Mouse (Mus musculus): ENCODE results near the gene Cdkn2a. TPM values are rescaled to one million over a fixed set of nuclear protein-coding genes. Genes with fewer than 3 reads are reported as not detected.

The Cdkn2a gene
- polyA plus RNA-seq, 1 experiment from 2014 or later: not detected

DNA sequence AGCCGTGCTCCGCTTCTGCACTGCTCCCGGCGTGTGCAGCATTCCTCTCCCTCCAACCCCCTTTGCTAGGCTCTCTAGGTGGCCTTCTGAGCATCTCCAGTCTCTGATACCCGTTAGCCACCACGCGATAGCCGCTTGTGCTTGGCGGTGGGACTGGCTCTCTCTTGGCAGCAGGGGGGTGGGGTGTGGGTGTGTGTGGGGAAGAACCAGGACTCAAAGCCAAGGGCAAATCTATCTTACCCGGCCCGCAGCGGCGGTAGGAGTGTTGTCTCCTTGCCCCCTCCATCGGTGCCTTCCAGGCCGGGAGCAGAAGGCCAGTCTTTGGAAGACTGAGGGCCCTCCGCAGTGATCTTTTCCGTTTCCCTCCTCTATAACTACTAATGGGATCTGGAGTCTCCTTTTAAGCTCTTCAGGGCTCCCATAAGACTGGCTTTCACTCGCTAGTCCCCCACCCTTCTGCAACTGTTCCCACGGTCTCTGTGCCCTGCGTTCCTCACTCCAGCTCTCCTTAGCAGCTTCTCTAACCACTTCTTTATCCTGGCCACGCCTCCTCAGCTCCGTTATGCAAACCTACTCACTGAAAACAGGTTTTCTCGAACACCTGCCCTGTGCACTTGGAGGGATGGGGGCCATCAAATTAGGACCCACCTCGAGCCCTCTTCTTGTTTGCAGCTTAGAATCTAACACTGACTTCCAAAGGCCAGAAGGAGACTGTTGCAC lies 19.5 kb downstream of the Cdkn2a start:
- Histone ChIP-seq H3K27ac (no peak overlapping the region), H3K27me3 (ENCODE audit: insufficient read depth, poor library complexity, severe bottlenecking) (peaks cover 99% of the 10 kb centered on the region), H3K4me1 (replicated peaks) (peaks cover 2% of the 10 kb centered on the region; the same call in 1 of the 2 replicates), H3K4me3 (no peak overlapping the region), H3K36me3 (no peaks in the 10 kb centered on the region), H3K9me3 (no peaks in the 10 kb centered on the region)
- peak; percentile 59 for DNase-seq (ENCODE audit: low spot score)
- under 1% methylated on average over 24 of the region's 24 CpGs for WGBS

DNA sequence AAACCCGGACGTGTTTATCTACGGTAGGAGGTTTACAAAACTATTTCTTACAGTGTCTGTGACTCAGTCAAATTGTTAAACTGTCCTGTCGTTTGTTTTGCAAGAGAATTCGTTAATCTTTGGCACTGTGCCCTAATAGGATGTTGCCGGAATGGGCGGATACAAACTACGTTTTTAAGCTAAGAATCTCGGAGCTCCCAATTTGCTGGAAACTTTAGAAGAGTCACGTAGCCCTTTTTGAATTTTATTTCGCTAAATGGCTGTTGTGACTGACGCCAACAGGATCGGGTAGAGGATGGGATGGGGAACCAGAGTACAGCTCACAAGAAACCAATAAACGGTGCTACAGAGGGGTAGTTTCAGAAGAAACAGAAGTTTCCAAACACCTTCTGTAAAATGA lies 20.4 kb downstream of the Cdkn2a start:
- Histone ChIP-seq H3K9me3 (no peaks in the 10 kb centered on the region), H3K27ac (no peak overlapping the region), H3K4me1 (replicated peaks) (peaks cover 2% of the 10 kb centered on the region; the same call in 1 of the 2 replicates), H3K4me3 (no peak overlapping the region), H3K27me3 (ENCODE audit: insufficient read depth, poor library complexity, severe bottlenecking) (peaks cover 99% of the 10 kb centered on the region), H3K36me3 (no peaks in the 10 kb centered on the region)
- no peak for DNase-seq (ENCODE audit: low spot score)
- WGBS: under 1% methylated on average over 14 of the region's 14 CpGs

DNA sequence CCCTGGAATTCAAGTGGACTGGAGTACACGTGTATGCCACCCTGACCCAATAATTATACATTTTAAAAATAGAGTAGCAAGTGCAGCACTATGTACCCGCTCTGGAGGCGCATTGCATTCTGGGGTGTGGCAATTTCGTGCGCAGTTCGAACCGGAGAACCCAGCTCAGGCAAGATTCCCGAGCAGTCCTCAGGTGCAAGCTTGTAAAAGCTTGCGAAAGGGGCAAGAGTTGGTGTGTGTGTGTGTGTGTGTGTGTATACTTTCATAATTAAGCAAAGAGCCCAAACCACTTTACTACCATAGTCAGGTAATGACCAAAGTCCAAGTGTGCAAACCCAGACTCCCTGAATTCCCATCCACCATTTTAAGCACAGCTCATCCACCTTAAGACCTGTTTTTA lies 20.9 kb downstream of the Cdkn2a start:
- Histone ChIP-seq H3K4me1 (replicated peaks) (peaks cover 2% of the 10 kb centered on the region; the same call in 1 of the 2 replicates), H3K27me3 (ENCODE audit: insufficient read depth, poor library complexity, severe bottlenecking) (peaks cover 99% of the 10 kb centered on the region), H3K27ac (no peak overlapping the region), H3K9me3 (no peaks in the 10 kb centered on the region), H3K36me3 (no peaks in the 10 kb centered on the region), H3K4me3 (no peak overlapping the region)
- DNase-seq (ENCODE audit: low spot score): peak; percentile 42
- WGBS: 0% methylated on average over 9 of the region's 9 CpGs

DNA sequence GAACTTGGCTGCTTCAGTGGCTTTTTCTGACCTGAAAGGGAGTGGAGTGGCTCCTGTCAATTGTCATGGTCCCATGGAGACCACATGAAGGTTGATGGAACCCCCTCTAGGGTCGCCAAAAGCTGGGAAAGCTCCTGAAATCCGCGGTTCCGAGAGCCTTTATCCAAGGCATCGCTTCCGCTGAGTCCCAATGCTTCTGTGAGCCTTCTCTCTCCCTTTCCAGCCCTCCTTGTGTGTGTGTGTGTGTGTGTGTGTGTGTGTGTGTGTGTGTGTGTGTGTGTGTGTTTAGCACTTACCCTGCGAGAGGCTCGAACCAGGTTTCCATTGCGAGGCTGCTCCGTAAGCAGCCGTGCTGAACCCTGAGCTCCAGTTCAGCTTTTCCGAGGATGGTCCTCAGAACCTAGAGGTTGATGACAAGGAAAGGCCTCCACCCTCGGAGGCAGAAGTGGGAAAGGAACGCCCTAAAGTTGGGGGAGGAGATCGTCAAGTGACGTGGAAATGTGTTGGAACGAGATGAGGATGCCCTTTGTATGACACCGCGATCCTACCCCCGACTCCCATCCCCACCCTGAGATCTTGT lies 21.4 kb downstream of the Cdkn2a start:
- Histone ChIP-seq H3K4me3 (no peak overlapping the region), H3K9me3 (no peaks in the 10 kb centered on the region), H3K27me3 (ENCODE audit: insufficient read depth, poor library complexity, severe bottlenecking) (peaks cover 95% of the 10 kb centered on the region), H3K4me1 (replicated peaks) (peaks cover 2% of the 10 kb centered on the region; the same call in 1 of the 2 replicates), H3K27ac (no peak overlapping the region), H3K36me3 (no peaks in the 10 kb centered on the region)
- DNase-seq (ENCODE audit: low spot score): no peak
- WGBS: under 1% methylated on average over 20 of the region's 20 CpGs

DNA sequence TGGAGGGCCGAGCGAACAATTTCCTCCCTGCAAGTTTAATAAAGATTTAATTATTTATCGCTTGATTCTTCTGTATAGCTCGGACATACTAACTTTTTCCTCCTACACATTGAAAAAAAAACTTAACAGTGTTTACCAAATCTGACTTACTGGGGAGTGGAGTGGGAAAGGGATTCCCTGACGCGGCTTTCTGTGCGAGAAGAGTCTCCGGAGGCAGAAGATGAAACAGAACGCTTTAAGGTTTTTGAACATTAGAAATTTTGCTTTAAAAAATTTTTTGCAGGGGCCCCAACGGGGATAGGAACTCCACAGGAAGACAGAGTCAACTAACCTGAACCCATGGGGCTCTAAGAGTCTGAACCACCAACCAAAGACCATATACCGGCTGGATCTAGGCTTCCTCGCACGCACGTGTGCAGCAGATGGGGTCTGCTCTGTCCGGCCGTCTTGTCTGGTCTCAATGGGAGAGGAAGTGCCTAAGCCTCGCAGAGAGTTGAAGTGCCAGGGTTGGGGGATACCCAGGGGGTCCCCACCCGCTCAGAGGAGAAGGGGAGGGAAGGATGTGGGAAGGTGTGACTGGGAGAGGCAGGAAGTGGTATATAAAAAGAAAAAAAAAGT lies 22.2 kb downstream of the Cdkn2a start:
- Histone ChIP-seq H3K4me1 (replicated peaks) (peaks cover 2% of the 10 kb centered on the region; the same call in 1 of the 2 replicates), H3K27me3 (ENCODE audit: insufficient read depth, poor library complexity, severe bottlenecking) (peaks cover 91% of the 10 kb centered on the region), H3K4me3 (no peak overlapping the region), H3K27ac (no peak overlapping the region), H3K9me3 (no peaks in the 10 kb centered on the region), H3K36me3 (no peaks in the 10 kb centered on the region)
- 3% methylated on average over 18 of the region's 18 CpGs for WGBS
- DNase-seq (ENCODE audit: low spot score): peak; percentile 44

DNA sequence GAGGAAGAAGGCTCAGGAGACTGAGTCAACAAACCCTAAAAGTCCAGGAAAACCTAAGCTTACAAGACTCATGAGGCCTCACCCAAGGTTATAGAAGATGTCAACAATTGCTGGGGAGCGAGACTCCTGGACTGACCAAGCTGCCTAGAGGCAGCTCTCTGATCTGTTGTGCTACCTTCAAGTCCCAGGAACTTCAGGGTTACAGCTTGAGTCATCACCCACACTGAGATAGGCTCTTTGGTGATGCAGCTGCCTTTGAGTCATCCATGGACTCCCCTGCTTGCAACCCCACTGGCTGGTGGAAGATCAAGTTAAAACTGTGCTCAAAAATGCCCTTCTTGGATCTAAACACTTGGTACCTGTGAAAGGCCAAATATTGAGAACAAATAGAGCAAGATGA lies 36.7 kb downstream of the Cdkn2a start:
- DNase-seq (ENCODE audit: low spot score): no peak
- H3K4me3 ChIP-seq: no peak overlapping the region
- WGBS: 79% methylated on average over 1 of the region's 1 CpGs

DNA sequence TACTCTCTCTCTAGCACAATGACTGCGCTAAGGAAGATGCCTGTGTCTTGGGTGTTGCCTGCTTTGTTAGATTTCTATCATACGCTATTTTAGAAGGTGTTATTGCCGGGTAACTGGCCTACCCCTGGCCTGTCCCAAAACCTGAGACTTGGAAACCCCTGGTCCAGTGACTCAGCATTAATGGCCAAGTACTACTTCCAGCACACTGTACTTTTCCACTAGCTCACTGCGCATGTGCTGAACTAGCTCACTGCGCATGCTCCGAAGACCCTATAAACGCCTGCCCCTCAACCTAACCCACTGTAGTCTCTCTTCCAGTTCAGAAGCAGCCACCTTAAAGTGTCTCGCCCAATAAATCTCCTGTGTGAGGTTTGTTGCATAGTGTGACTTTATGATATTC lies 60.0 kb downstream of the Cdkn2a start:
- H3K27me3 ChIP-seq (ENCODE audit: insufficient read depth, poor library complexity, severe bottlenecking): no peaks in the 10 kb centered on the region
- no peaks in the 10 kb centered on the region for H3K4me1 ChIP-seq (replicated peaks)
- H3K27ac ChIP-seq: no peak overlapping the region
- no peaks in the 10 kb centered on the region for H3K9me3 ChIP-seq
- 93% methylated on average over 8 of the region's 8 CpGs for WGBS
- no peak overlapping the region for H3K4me3 ChIP-seq
- no peaks in the 10 kb centered on the region for H3K36me3 ChIP-seq
- no peak for DNase-seq (ENCODE audit: low spot score)

More for the DNA sequence above, 36.7 kb downstream of the Cdkn2a start:
- no peaks in the 10 kb centered on the region for H3K9me3 ChIP-seq
- no peaks in the 10 kb centered on the region for H3K27me3 ChIP-seq (ENCODE audit: insufficient read depth, poor library complexity, severe bottlenecking)
- no peaks in the 10 kb centered on the region for H3K36me3 ChIP-seq
- H3K4me1 ChIP-seq (replicated peaks): 0 out of 2 replicates have a peak, but pooled peaks cover 3% of the 10 kb centered on the region
- no peak overlapping the region for H3K27ac ChIP-seq

Other genes with a start within 250 kb of the Cdkn2a start
- gene Mtap, start 157.5 kb downstream of the Cdkn2a start, polyA plus RNA-seq (2016; fragmentation: Nextera tagmentation; extraction: Ambion mirVana): 80.2 and 107 TPM in 2 replicates
- 0.54 and 2.2 TPM in 2 replicates for gene Cdkn2b, start 16.4 kb upstream of the Cdkn2a start, polyA plus RNA-seq (2016; fragmentation: Nextera tagmentation; extraction: Ambion mirVana)